Mouse (Mus musculus) ovary, postnatal 10 days (tissue): ENCODE data around the gene Smad9.

ENCODE experiments used
- DNase-seq: peaks from one replicate; pipeline ENCODE4 v3.0.0; 2022; ENCODE audit warnings: low spot score

The Smad9 gene

GRCm38 (mm10) chr3:54809111-54809510 is 53.7 kb downstream of the Smad9 start:
- DNase-seq: no peak

DNA sequence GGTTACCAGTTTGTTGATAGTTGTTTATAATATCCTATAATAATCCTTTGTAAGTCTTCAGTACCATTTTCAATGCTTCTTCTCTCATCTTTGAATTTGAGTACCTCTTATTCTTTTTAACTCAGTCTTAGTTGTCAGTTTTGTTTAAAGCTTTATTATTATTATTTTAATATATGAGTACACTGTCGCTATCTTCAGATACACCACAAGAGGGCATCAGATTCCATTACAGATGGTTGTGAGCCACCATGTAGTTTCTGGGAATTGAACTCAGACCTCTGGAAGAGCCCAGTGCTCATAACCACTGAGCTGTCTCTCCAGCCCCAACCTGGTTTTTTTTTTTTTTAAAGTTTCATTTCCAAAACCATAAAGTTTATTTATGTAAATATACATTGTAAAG is 56.2 kb downstream of the Smad9 start:
- no peak for DNase-seq

DNA sequence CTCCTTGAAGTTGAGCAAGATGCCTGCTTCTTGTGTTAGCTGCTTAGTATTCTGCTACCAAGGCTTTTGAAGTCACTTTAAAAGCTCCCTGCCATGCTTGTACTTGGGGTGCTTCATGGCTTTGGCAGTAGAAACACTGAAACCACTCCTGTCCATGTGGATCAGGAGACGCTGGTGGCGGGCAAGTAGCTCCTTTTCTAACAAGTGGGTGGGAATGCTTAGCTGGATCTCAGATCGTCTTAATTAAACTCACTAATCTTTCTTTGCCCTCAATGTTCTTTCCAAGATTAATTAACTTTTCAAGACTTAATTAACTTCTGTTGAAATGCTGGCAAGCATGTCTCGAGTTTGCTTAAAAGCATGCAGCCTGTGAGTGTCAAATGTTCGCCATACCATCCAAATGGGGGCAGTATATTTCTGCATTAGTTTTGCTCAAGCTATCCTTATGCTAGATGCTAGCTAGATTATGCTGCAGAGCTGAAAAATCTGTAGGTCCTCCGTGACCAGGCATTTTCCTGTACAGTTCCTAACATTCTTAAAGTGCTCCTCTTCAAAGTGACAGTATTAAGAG is 58.1 kb downstream of the Smad9 start:
- no peak for DNase-seq

DNA sequence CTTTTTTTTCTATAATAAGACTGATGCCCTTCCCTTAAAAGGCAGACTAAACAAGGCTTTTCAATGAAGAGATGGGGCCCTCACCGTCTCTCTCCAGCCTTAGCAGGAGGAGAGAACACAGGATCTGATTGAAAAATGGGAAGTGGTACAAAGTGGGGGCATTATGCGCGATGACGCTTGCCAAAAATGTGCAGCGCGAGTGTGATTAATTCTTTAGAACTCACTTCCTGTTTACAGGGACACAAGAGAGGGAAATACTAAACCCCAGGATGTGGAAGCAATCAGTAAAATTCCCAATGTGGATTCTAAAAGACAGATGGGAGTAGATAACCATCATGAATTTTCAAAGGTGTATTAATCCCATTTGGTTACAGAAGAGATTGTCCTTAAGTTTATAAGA is 59.2 kb downstream of the Smad9 start:
- DNase-seq: no peak

DNA sequence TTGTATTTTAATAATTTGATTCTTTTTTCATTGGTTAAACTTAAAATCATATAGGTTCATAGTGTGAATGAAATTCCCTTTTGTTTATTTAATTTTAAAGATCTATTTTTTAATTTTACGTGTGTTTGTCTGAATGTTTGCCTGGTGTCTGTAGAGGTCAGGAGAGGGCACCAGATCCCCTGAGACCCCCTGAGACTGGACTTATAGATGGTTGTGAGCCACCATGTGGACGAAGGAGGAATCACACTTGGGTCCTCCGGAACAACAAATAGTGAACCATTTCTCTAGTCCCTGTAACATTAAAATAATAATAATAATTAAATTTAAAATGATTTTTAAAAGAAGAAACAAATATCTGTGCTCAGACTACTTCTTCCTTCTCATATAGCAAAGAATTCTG is 59.9 kb downstream of the Smad9 start:
- no peak for DNase-seq

DNA sequence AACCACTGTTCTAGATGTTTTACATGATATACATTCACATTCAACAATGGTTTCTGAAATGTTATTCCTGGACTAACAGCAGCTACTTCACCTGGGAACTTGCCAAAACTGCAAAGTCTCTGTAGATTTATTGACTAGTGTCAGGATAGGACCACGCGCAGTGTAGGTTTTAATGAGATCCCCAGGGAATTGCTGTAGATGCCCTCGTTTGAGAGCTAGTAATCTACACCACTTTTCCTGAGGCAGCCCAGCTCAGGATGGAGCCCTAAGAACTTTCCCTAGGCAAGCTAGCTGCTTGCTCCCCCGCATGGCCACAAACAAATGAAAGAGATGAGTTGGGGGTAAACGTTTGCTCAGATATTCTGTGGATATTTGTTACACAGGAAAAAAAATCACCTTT is 67.1 kb downstream of the Smad9 start:
- DNase-seq: no peak

DNA sequence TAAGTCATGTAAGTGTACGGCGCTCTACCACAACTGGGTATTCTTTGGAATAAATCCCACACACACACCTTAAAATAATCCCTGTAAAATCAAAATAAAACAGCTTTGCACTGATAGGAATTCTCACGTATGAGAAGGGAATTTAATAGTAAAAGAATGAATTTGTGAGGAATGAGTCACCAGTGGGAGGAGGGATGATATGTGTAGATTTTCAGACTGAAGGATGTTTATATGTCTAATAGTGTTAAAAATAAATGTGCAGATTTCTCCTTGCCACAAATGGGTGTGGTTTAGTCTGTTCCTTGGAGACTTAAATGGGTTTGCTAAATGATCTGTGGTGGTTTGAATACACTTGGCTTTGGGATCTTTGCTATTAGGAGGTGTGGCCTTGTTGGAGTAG is 77.1 kb downstream of the Smad9 start:
- no peak for DNase-seq

- DNase-seq: no peak
Observed at GRCm38 (mm10) chr3:54835421-54835820, 80.0 kb downstream of the Smad9 start.
